Comparison of ENCODE assay signal across 8 mouse cellular contexts in genomic region chr14:101608519-101609368, GRCm38 (mm10). TPM values are rescaled to one million over a fixed set of nuclear protein-coding genes. Genes with fewer than 3 reads are reported as not detected.
DNase-seq lines count a peak whose midpoint lies in the region; ATAC-seq lines count a peak whose summit lies in the region.

Gene Tbc1d4, minus strand, starts transcription at chr14:101609191.

- peak within 1 kb of the TSS; percentile 100 for H3K4me2 ChIP-seq in intestine, embryonic 15.5 days (replicated peaks)

- ATAC-seq in intestine, embryonic 15.5 days: peak; percentile 95
- ATAC-seq in erythroid progenitor cell, adult 5-6 weeks (replicated peaks; ENCODE audit: low FRiP score, poor library complexity, severe bottlenecking): no peak

- H3K4me3 ChIP-seq in intestine, embryonic 15.5 days (replicated peaks): peak within 1 kb of the TSS; percentile 88
- H3K4me3 ChIP-seq in midbrain, embryonic 10.5 days: peak within 1 kb of the TSS; percentile 78

- peak within 1 kb of the TSS; percentile 70 for H3K27ac ChIP-seq in intestine, embryonic 15.5 days
- peak within 1 kb of the TSS; percentile 81 for H3K27ac ChIP-seq in midbrain, embryonic 10.5 days (replicated peaks)

- intact Hi-C loops in gastrocnemius, postnatal 36 days (cut with DNase I): loop anchor here (2.0 kb wide), 2 partner anchors 92 to 148 kb away; no protein-coding TSS in a partner anchor
- intact Hi-C loops in left cerebral cortex, postnatal 36 days (cut with DNase I): loop anchor here (5.0 kb wide), 2 partner anchors 44 to 91 kb away; partner anchors contain the start of gene Uchl3

- no peaks in the 10 kb centered on the region for H3K27me3 ChIP-seq in intestine, embryonic 15.5 days (replicated peaks)
- H3K27me3 ChIP-seq in midbrain, embryonic 10.5 days (ENCODE audit: low read depth, poor library complexity, severe bottlenecking): peaks cover 23% of the 10 kb centered on the region

- peak; percentile 82 to 90 for DNase-seq in adrenal gland, adult 18-20 months (ENCODE audit: low spot score in 2 of 2)
- peak; percentile 85 for DNase-seq in embryo, embryonic 10.5 days (ENCODE audit: low spot score)
- DNase-seq in gastrocnemius, postnatal 36 days: peak; percentile 67 to 78
- peak; percentile 66 to 67 for DNase-seq in left cerebral cortex, postnatal 36 days (ENCODE audit: low spot score in 2 of 2)
- DNase-seq in midbrain, embryonic 10.5 days (ENCODE audit: low spot score): peak; percentile 79
- peak; percentile 64 for DNase-seq in right cerebral cortex, postnatal 4 days

- under 1% methylated on average over 62 of the region's 62 CpGs for WGBS in intestine, embryonic 15.5 days
- under 1% methylated on average over 62 of the region's 62 CpGs for WGBS in midbrain, embryonic 10.5 days

- peak within 1 kb of the TSS; percentile 80 for H3K9ac ChIP-seq in intestine, embryonic 15.5 days

- no peaks in the 10 kb centered on the region for H3K9me3 ChIP-seq in intestine, embryonic 15.5 days
- H3K9me3 ChIP-seq in midbrain, embryonic 10.5 days (replicated peaks): no peaks in the 10 kb centered on the region

- H3K4me1 ChIP-seq in intestine, embryonic 15.5 days (replicated peaks): 0 out of 2 replicates have a peak, but pooled peaks cover 8% of the 10 kb centered on the region
- peaks cover 24% of the 10 kb centered on the region for H3K4me1 ChIP-seq in midbrain, embryonic 10.5 days

- no peaks in the 10 kb centered on the region for H3K36me3 ChIP-seq in intestine, embryonic 15.5 days
- H3K36me3 ChIP-seq in midbrain, embryonic 10.5 days: no peaks in the 10 kb centered on the region

RNA-seq across cellular contexts. Expression of gene Tbc1d4, which starts in this region (rescaled TPM):
- total RNA-seq in adrenal gland, adult 18-20 months (2021): 10 to 100 TPM; 32.8 to 52.2 TPM
- total RNA-seq in gastrocnemius, postnatal 36 days (2021): 10 to 100 TPM; 19.0 to 31.3 TPM
- polyA plus RNA-seq in intestine, embryonic 15.5 days (2015; fragmentation: Nextera tagmentation; extraction: Ambion mirVana): 8.9 and 10.0 TPM in 2 replicates
- total RNA-seq in left cerebral cortex, postnatal 36 days (2021): 10 to 100 TPM in 1 of 2 experiments, 1 to 10 TPM in 1; 6.1 to 12.0 TPM
- 4.8 and 4.9 TPM in 2 replicates for polyA plus RNA-seq in midbrain, embryonic 10.5 days (2016; fragmentation: Nextera tagmentation; extraction: Ambion mirVana)
- total RNA-seq in erythroid progenitor cell, adult 5-6 weeks (2015; ENCODE audit: low replicate concordance): 2.1 and 3.2 TPM in 2 replicates
- 0.08 and 0.64 TPM in 2 replicates for total RNA-seq in erythroid progenitor cell, adult 5-6 weeks (2017; ENCODE audit: low replicate concordance)
